Mouse (Mus musculus) intestine, postnatal 0 days (tissue): Measurements from ENCODE around the gene Rp2. TPM values are rescaled to one million over a fixed set of nuclear protein-coding genes. Genes with fewer than 3 reads are reported as not detected.
"Not testable (repeated sequence)": the region's sequence is repeated elsewhere in the genome, so short reads cannot be mapped to it uniquely, and the experiment has no call there.

Experiments
- ATAC-seq: fragments of 200-750 bp; cut with Nextera tagmentation; 2 replicates; pipeline ENCODE4 v1.8.0; 2017; ENCODE audit warnings: mild to moderate bottlenecking, moderate TSS enrichment, moderate library complexity
- H3K27ac ChIP-seq: fragments of 300-500 bp; sonication (generic); 2 replicates; pipeline ENCODE4 v1.5.1; 2014; ENCODE audit warnings: mild to moderate bottlenecking, low read depth, low read length, moderate library complexity
- H3K27me3 ChIP-seq: fragments of 300-500 bp; sonication (generic); replicated peaks from 2 replicates; pipeline ENCODE4 v1.6.1; 2014; ENCODE audit warnings: low read length, mixed read lengths; ENCODE audit not compliant: control insufficient read depth, insufficient read depth
- H3K36me3 ChIP-seq: fragments of 300-500 bp; sonication (generic); 2 replicates; pipeline ENCODE4 v1.6.1; 2014; ENCODE audit warnings: mild to moderate bottlenecking, moderate library complexity; ENCODE audit not compliant: control insufficient read depth, insufficient read depth
- H3K4me1 ChIP-seq: fragments of 300-500 bp; sonication (generic); replicated peaks from 2 replicates; pipeline ENCODE4 v1.6.1; 2014; ENCODE audit warnings: antibody characterized with exemption, low read length, mixed read lengths; ENCODE audit not compliant: control insufficient read depth, insufficient read depth
- H3K4me2 ChIP-seq: fragments of 300-500 bp; sonication (generic); replicated peaks from 2 replicates; pipeline ENCODE4 v1.6.1; 2014; ENCODE audit warnings: low read depth, mild to moderate bottlenecking, moderate library complexity
- H3K4me3 ChIP-seq: fragments of 300-500 bp; sonication (generic); 2 replicates; pipeline ENCODE4 v1.5.1; 2014; ENCODE audit warnings: low read depth, low read length
- H3K9ac ChIP-seq: fragments of 300-500 bp; sonication (generic); 2 replicates; pipeline ENCODE4 v1.6.1; 2014; ENCODE audit warnings: mild to moderate bottlenecking, low read depth, low read length
- H3K9me3 ChIP-seq: fragments of 300-500 bp; sonication (generic); 2 replicates; pipeline ENCODE4 v1.6.1; 2016; ENCODE audit warnings: mixed run types; ENCODE audit not compliant: control insufficient read depth
- CTCF ChIP-seq: sonication (generic); IDR thresholded peaks from 2 replicates; pipeline ENCODE4 v1.5.1; 2016; ENCODE audit warnings: low read depth, mild to moderate bottlenecking, control low read depth, antibody characterized with exemption, moderate library complexity
- WGBS: fragments of 180-500 bp; shearing (Covaris S2); extraction: QIAGEN DNeasy Blood & Tissue Kit; methylation state at CpG from one replicate; pipeline ENCODE4 v1.1.7; 2014; 5-methylcytosine and 5-hydroxymethylcytosine counted together
- polyA plus RNA-seq: library from polyadenylated mRNA; unstranded; fragments of >200 nt; fragmentation: Nextera tagmentation; extraction: Ambion mirVana; gene quantifications from 2 replicates; pipeline ENCODE4 v1.2.1, GENCODE M21; 2015

The Rp2 gene
- polyA plus RNA-seq, 1 experiment from 2014 or later = 11.7 TPM

- 70% methylated on average over 1 of the region's 1 CpGs for whole genome bisulfite sequencing
- no peak overlapping the region for H3K4me3 ChIP-seq
These were observed 9.0 kb upstream of the Rp2 start for GRCm38 (mm10) chrX:20355283-20355682.

GRCm38 (mm10) chrX:20356309-20356708, 8.0 kb upstream of the Rp2 start:
- no peaks in the 10 kb centered on the region for H3K36me3 ChIP-seq
- H3K27ac ChIP-seq = no peak overlapping the region
- H3K9me3 ChIP-seq = no peaks in the 10 kb centered on the region
- H3K9ac ChIP-seq = no peak overlapping the region
- no peak for ATAC-seq
- H3K4me3 ChIP-seq = no peak overlapping the region
- no peak for TF ChIP-seq CTCF
- H3K4me2 ChIP-seq = no peak overlapping the region
- WGBS = 35% methylated on average over 3 of the region's 3 CpGs
- H3K4me1 ChIP-seq = no peaks in the 10 kb centered on the region
- H3K27me3 ChIP-seq = no peaks in the 10 kb centered on the region

More at GRCm38 (mm10) chrX:20355283-20355682, 9.0 kb upstream of the Rp2 start:
- no peaks in the 10 kb centered on the region for H3K4me1 ChIP-seq
- H3K9ac ChIP-seq = no peak overlapping the region
- H3K9me3 ChIP-seq = no peaks in the 10 kb centered on the region
- no peak overlapping the region for H3K4me2 ChIP-seq
- no peak for ATAC-seq
- no peaks in the 10 kb centered on the region for H3K36me3 ChIP-seq
- no peak for TF ChIP-seq CTCF
- H3K27me3 ChIP-seq = no peaks in the 10 kb centered on the region
- H3K27ac ChIP-seq = no peak overlapping the region

GRCm38 (mm10) chrX:20366036-20366435, 1.8 kb downstream of the Rp2 start:
- ATAC-seq = no peak
- Histone ChIP-seq H3K36me3 (no peaks in the 10 kb centered on the region), H3K9ac (no peak overlapping the region), H3K4me3 (no peak overlapping the region), H3K4me1 (no peaks in the 10 kb centered on the region), H3K4me2 (no peak overlapping the region; the same call in 1 of the 2 replicates), H3K27ac (no peak overlapping the region), H3K27me3 (no peaks in the 10 kb centered on the region), H3K9me3 (no peaks in the 10 kb centered on the region)
- TF ChIP-seq CTCF = peak; percentile 26
- WGBS = 54% methylated on average over 1 of the region's 1 CpGs

GRCm38 (mm10) chrX:20379347-20380014, 15.2 kb downstream of the Rp2 start:
- no peak overlapping the region for H3K4me3 ChIP-seq
- H3K36me3 ChIP-seq = 0 out of 2 replicates have a peak, but pooled peaks cover 3% of the 10 kb centered on the region
- H3K4me2 ChIP-seq = no peak overlapping the region
- WGBS = 73% methylated on average over 7 of the region's 7 CpGs
- no peaks in the 10 kb centered on the region for H3K9me3 ChIP-seq
- no peak overlapping the region for H3K9ac ChIP-seq
- ATAC-seq = no peak
- H3K4me1 ChIP-seq = no peaks in the 10 kb centered on the region
- H3K27me3 ChIP-seq = no peaks in the 10 kb centered on the region
- H3K27ac ChIP-seq = no peak overlapping the region
- no peak for TF ChIP-seq CTCF

GRCm38 (mm10) chrX:20382260-20382659, 18.0 kb downstream of the Rp2 start:
- ATAC-seq = no peak
- Histone ChIP-seq H3K4me2 (no peak overlapping the region), H3K27ac (no peak overlapping the region), H3K9ac (no peak overlapping the region), H3K36me3 (0 out of 2 replicates have a peak, but pooled peaks cover 3% of the 10 kb centered on the region), H3K9me3 (no peaks in the 10 kb centered on the region), H3K27me3 (no peaks in the 10 kb centered on the region), H3K4me3 (no peak overlapping the region), H3K4me1 (no peaks in the 10 kb centered on the region)
- no peak for TF ChIP-seq CTCF
- 85% methylated on average over 6 of the region's 6 CpGs for WGBS

GRCm38 (mm10) chrX:20387006-20387405, 22.7 kb downstream of the Rp2 start:
- Histone ChIP-seq H3K27me3 (no peaks in the 10 kb centered on the region), H3K4me1 (no peaks in the 10 kb centered on the region), H3K4me2 (no peak overlapping the region), H3K27ac (no peak overlapping the region), H3K36me3 (no peaks in the 10 kb centered on the region), H3K9me3 (no peaks in the 10 kb centered on the region), H3K4me3 (no peak overlapping the region), H3K9ac (no peak overlapping the region)
- TF ChIP-seq CTCF = no peak
- 73% methylated on average over 3 of the region's 3 CpGs for WGBS
- no peak for ATAC-seq

- H3K9me3 ChIP-seq, H3K4me2 ChIP-seq, H3K27ac ChIP-seq, ATAC-seq, H3K9ac ChIP-seq, H3K36me3 ChIP-seq, H3K4me3 ChIP-seq, H3K4me1 ChIP-seq, H3K27me3 ChIP-seq: not testable (repeated sequence)
- WGBS = 89% methylated on average over 9 of the region's 9 CpGs
These were observed 27.7 kb downstream of the Rp2 start for GRCm38 (mm10) chrX:20391964-20392363.
